Mouse (Mus musculus) kidney, adult 2 months (tissue): ENCODE measurements at regions not wholly inside any gene's neighbourhood (a gene's known extent, or its start where the extent isn't known, plus 50 kb on each side); places are given as distances from the start of the nearest gene placed in this dataset.

ENCODE experiments used
- CTCF ChIP-seq: fragments of 200-500 bp; conservative IDR thresholded peaks from 2 replicates; pipeline ENCODE4 v1.5.1; 2011; ENCODE audit warnings: low read depth, mild to moderate bottlenecking, control low read depth, low read length, moderate library complexity, mixed read lengths; ENCODE audit not compliant: insufficient read depth, insufficient read length
- POLR2A ChIP-seq: fragments of 200-500 bp; IDR thresholded peaks from one replicate; pipeline ENCODE4 v1.6.1; 2011; ENCODE audit warnings: low read depth, low read length, control low read depth

GRCm38 (mm10) chr11:45158282-45158681 is 541.2 kb downstream of the Ebf1 start:
- no peak for TF ChIP-seq POLR2A
- no peak for TF ChIP-seq CTCF
